Mouse (Mus musculus): ENCODE data around the gene Rab11b. TPM values are rescaled to one million over a fixed set of nuclear protein-coding genes. Genes with fewer than 3 reads are reported as not detected.

Gene Rab11b
- polyA plus RNA-seq, 1 experiment from 2014 or later: 207 TPM

DNA sequence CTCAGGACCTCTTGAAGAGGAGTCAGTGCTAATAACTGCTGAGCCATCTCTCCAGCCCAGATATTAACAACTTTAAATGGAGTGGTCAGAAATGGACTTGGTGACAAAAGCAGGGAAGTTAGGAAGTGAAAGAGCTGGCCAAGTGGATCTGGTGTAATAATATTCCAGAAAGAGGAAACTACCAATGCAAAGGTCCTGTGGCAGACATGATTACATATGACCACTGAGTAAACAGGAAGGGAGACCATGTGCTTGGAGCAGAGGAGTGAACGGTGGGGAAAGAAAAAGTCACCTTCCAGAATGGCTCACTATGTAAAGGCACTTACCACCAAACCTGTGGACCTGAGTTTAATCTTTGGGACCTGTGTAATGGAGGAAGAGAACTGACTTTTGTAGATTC, 38.9 kb upstream of the Rab11b start:
- no peak for TF ChIP-seq CTCF (IDR thresholded peaks at IDR 0.05; ENCODE audit: low read depth)
- Histone ChIP-seq H3K4me3 (replicated peaks; ENCODE audit: low read depth, low read length) (no peak overlapping the region), H3K27me3 (ENCODE audit: insufficient read depth, low read length) (no peaks in the 10 kb centered on the region), H3K4me1 (replicated peaks; ENCODE audit: insufficient read depth, low read length) (no peaks in the 10 kb centered on the region), H3K4me2 (ENCODE audit: low read length) (no peak overlapping the region), H3K9ac (ENCODE audit: low read depth, low read length) (no peak overlapping the region), H3K36me3 (ENCODE audit: insufficient read depth, low read length) (no peaks in the 10 kb centered on the region), H3K27ac (no peak overlapping the region), H3K9me3 (replicated peaks; ENCODE audit: low read length) (no peaks in the 10 kb centered on the region)
- 41% methylated on average over 1 of the region's 1 CpGs for WGBS
- DNase-seq (ENCODE audit: low spot score): no peak
- ATAC-seq (replicated peaks; ENCODE audit: low FRiP score, low read depth): no peak

DNA sequence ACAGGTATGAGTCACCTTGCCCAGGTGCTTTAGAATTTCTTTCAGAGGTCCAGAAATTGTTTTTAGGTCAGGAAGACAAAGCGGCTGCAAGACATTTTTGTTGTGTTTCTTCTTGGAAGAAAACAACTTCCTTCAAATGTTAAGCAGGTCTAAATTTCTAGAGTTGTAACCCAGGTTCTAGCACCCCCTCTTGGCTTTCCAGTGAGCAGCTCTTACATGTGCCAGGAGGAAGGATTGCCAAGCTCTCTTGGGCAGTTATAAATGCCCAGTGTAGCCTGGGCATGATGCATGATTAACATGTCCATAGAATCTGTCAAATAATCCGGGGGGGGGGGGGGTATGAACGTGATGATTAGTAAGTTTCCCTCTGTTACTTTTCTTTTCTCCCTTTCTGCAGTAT, 38.0 kb upstream of the Rab11b start:
- no peak overlapping the region for H3K4me2 ChIP-seq (ENCODE audit: low read length)
- 50% methylated on average over 3 of the region's 3 CpGs for WGBS
- no peak overlapping the region for H3K27ac ChIP-seq
- TF ChIP-seq CTCF (IDR thresholded peaks at IDR 0.05; ENCODE audit: low read depth): peak; percentile 62
- H3K4me3 ChIP-seq (replicated peaks; ENCODE audit: low read depth, low read length): no peak overlapping the region
- no peaks in the 10 kb centered on the region for H3K9me3 ChIP-seq (replicated peaks; ENCODE audit: low read length)
- no peaks in the 10 kb centered on the region for H3K27me3 ChIP-seq (ENCODE audit: insufficient read depth, low read length)
- no peak overlapping the region for H3K9ac ChIP-seq (ENCODE audit: low read depth, low read length)
- no peaks in the 10 kb centered on the region for H3K36me3 ChIP-seq (ENCODE audit: insufficient read depth, low read length)
- no peak for ATAC-seq (replicated peaks; ENCODE audit: low FRiP score, low read depth)
- peak; percentile 72 for DNase-seq (ENCODE audit: low spot score)
- H3K4me1 ChIP-seq (replicated peaks; ENCODE audit: insufficient read depth, low read length): no peaks in the 10 kb centered on the region

- Histone ChIP-seq H3K27ac (no peak overlapping the region), H3K4me3 (replicated peaks; ENCODE audit: low read depth, low read length) (no peak overlapping the region), H3K36me3 (ENCODE audit: insufficient read depth, low read length) (no peaks in the 10 kb centered on the region), H3K9ac (ENCODE audit: low read depth, low read length) (no peak overlapping the region), H3K9me3 (replicated peaks; ENCODE audit: low read length) (no peaks in the 10 kb centered on the region), H3K27me3 (ENCODE audit: insufficient read depth, low read length) (no peaks in the 10 kb centered on the region), H3K4me2 (ENCODE audit: low read length) (no peak overlapping the region), H3K4me1 (replicated peaks; ENCODE audit: insufficient read depth, low read length) (no peaks in the 10 kb centered on the region)
- WGBS: 50% methylated on average over 4 of the region's 4 CpGs
- TF ChIP-seq CTCF (IDR thresholded peaks at IDR 0.05; ENCODE audit: low read depth): no peak
- DNase-seq (ENCODE audit: low spot score): peak; percentile 31
- no peak for ATAC-seq (replicated peaks; ENCODE audit: low FRiP score, low read depth)
Observed at GRCm38 (mm10) chr17:33788732-33789131, 28.4 kb upstream of the Rab11b start.

GRCm38 (mm10) chr17:33786375-33786774, 26.0 kb upstream of the Rab11b start:
- Histone ChIP-seq H3K4me3 (replicated peaks; ENCODE audit: low read depth, low read length) (no peak overlapping the region), H3K9me3 (replicated peaks; ENCODE audit: low read length) (no peaks in the 10 kb centered on the region), H3K36me3 (ENCODE audit: insufficient read depth, low read length) (no peaks in the 10 kb centered on the region), H3K4me2 (ENCODE audit: low read length) (no peak overlapping the region), H3K27ac (no peak overlapping the region), H3K9ac (ENCODE audit: low read depth, low read length) (no peak overlapping the region), H3K27me3 (ENCODE audit: insufficient read depth, low read length) (no peaks in the 10 kb centered on the region), H3K4me1 (replicated peaks; ENCODE audit: insufficient read depth, low read length) (peaks cover 14% of the 10 kb centered on the region)
- 90% methylated on average over 18 of the region's 18 CpGs for WGBS
- TF ChIP-seq CTCF (IDR thresholded peaks at IDR 0.05; ENCODE audit: low read depth): no peak
- ATAC-seq (replicated peaks; ENCODE audit: low FRiP score, low read depth) (no peak), DNase-seq (ENCODE audit: low spot score) (no peak)

GRCm38 (mm10) chr17:33784939-33785338, 24.6 kb upstream of the Rab11b start:
- 89% methylated on average over 2 of the region's 2 CpGs for WGBS
- no peak overlapping the region for H3K4me3 ChIP-seq (replicated peaks; ENCODE audit: low read depth, low read length)
- H3K27me3 ChIP-seq (ENCODE audit: insufficient read depth, low read length): no peaks in the 10 kb centered on the region
- DNase-seq (ENCODE audit: low spot score): no peak
- no peak overlapping the region for H3K9ac ChIP-seq (ENCODE audit: low read depth, low read length)
- H3K9me3 ChIP-seq (replicated peaks; ENCODE audit: low read length): no peaks in the 10 kb centered on the region
- no peak for TF ChIP-seq CTCF (IDR thresholded peaks at IDR 0.05; ENCODE audit: low read depth)
- H3K27ac ChIP-seq: no peak overlapping the region
- no peak for ATAC-seq (replicated peaks; ENCODE audit: low FRiP score, low read depth)
- H3K4me1 ChIP-seq (replicated peaks; ENCODE audit: insufficient read depth, low read length): peaks cover 25% of the 10 kb centered on the region
- H3K36me3 ChIP-seq (ENCODE audit: insufficient read depth, low read length): no peaks in the 10 kb centered on the region
- H3K4me2 ChIP-seq (ENCODE audit: low read length): no peak overlapping the region

GRCm38 (mm10) chr17:33783408-33783807, 23.1 kb upstream of the Rab11b start:
- ATAC-seq (replicated peaks; ENCODE audit: low FRiP score, low read depth): no peak
- peak overlapping the region; percentile 82 for H3K27ac ChIP-seq

DNA sequence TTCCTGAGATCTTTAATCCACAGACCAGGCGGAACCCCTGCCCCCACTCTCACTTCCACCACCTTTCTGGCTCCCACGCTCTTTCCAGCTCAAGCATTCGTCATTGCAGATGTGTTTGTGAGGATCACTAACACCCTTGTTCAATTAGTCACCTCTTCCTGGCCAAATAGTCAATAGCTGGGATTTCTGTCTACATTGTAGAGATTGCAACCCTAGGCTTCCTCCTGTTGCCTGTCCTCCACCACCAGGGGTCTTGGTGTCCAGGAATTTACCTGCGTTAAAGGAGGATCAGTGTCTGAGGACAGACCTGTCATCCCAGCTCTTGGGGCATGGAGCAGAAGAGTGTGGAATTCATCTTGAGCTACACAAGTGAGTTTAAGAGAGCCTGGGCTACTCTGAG, 21.7 kb upstream of the Rab11b start:
- peak overlapping the region; percentile 65 for H3K9ac ChIP-seq (ENCODE audit: low read depth, low read length)
- peaks cover 1% of the 10 kb centered on the region; the same call in 1 of the 2 replicates for H3K36me3 ChIP-seq (ENCODE audit: insufficient read depth, low read length)
- H3K27me3 ChIP-seq (ENCODE audit: insufficient read depth, low read length): no peaks in the 10 kb centered on the region
- H3K4me1 ChIP-seq (replicated peaks; ENCODE audit: insufficient read depth, low read length): peaks cover 42% of the 10 kb centered on the region
- WGBS: 36% methylated on average over 4 of the region's 4 CpGs
- ATAC-seq (replicated peaks; ENCODE audit: low FRiP score, low read depth): no peak
- H3K27ac ChIP-seq: peak overlapping the region; percentile 82; the same call in 1 of the 2 replicates
- TF ChIP-seq CTCF (IDR thresholded peaks at IDR 0.05; ENCODE audit: low read depth): peak; percentile 37; the same call in 1 of the 2 replicates
- no peaks in the 10 kb centered on the region for H3K9me3 ChIP-seq (replicated peaks; ENCODE audit: low read length)
- no peak for DNase-seq (ENCODE audit: low spot score)
- peak overlapping the region; percentile 81 for H3K4me2 ChIP-seq (ENCODE audit: low read length)
- H3K4me3 ChIP-seq (replicated peaks; ENCODE audit: low read depth, low read length): peak overlapping the region; percentile 39; the same call in 1 of the 2 replicates

More at GRCm38 (mm10) chr17:33783408-33783807, 23.1 kb upstream of the Rab11b start:
- no peaks in the 10 kb centered on the region for H3K27me3 ChIP-seq (ENCODE audit: insufficient read depth, low read length)
- H3K9ac ChIP-seq (ENCODE audit: low read depth, low read length): no peak overlapping the region
- H3K4me1 ChIP-seq (replicated peaks; ENCODE audit: insufficient read depth, low read length): peaks cover 40% of the 10 kb centered on the region
- H3K9me3 ChIP-seq (replicated peaks; ENCODE audit: low read length): no peaks in the 10 kb centered on the region
- no peaks in the 10 kb centered on the region for H3K36me3 ChIP-seq (ENCODE audit: insufficient read depth, low read length)
- DNase-seq (ENCODE audit: low spot score): peak; percentile 57
- no peak overlapping the region for H3K4me3 ChIP-seq (replicated peaks; ENCODE audit: low read depth, low read length)
- no peak for TF ChIP-seq CTCF (IDR thresholded peaks at IDR 0.05; ENCODE audit: low read depth)
- H3K4me2 ChIP-seq (ENCODE audit: low read length): no peak overlapping the region

All from kidney, postnatal 0 days (tissue).